Mouse (Mus musculus) E14TG2a.4 (cell line): ENCODE results near the gene Rybp.

Experiments
- H3K27me3 ChIP-seq: 2 replicates; pipeline ENCODE4 v1.6.1; 2014; ENCODE audit warnings: low read length, control low read depth; ENCODE audit not compliant: insufficient read depth
- H3K36me3 ChIP-seq: 2 replicates; pipeline ENCODE4 v1.6.1; 2014; ENCODE audit warnings: low read length, control low read depth; ENCODE audit not compliant: insufficient read depth
- H3K4me1 ChIP-seq: replicated peaks from 2 replicates; pipeline ENCODE4 v1.6.1; 2014; ENCODE audit warnings: low read depth, low read length, control low read depth
- H3K4me3 ChIP-seq: replicated peaks from 2 replicates; pipeline ENCODE4 v1.5.1; 2014; ENCODE audit warnings: mild to moderate bottlenecking, low read length
- H3K9me3 ChIP-seq: 2 replicates; pipeline ENCODE4 v1.6.1; 2014; ENCODE audit warnings: low read length, control low read depth
- CTCF ChIP-seq: conservative IDR thresholded peaks from 2 replicates; pipeline ENCODE4 v1.5.1; 2014; ENCODE audit warnings: low read length
- NANOG ChIP-seq: IDR thresholded peaks from 2 replicates; pipeline ENCODE4 v1.6.1; 2014; ENCODE audit warnings: borderline replicate concordance, low read length, mixed read lengths
- POU5F1 ChIP-seq: IDR thresholded peaks from 2 replicates; pipeline ENCODE4 v1.6.1; 2014; ENCODE audit warnings: low read length, borderline replicate concordance

Gene Rybp

GRCm38 (mm10) chr6:100214132-100214913, 73.0 kb downstream of the Rybp start:
- Histone ChIP-seq H3K4me1 (peaks cover 77% of the 10 kb centered on the region), H3K9me3 (no peaks in the 10 kb centered on the region), H3K36me3 (no peaks in the 10 kb centered on the region), H3K27me3 (peaks cover 6% of the 10 kb centered on the region), H3K4me3 (peak overlapping the region; percentile 50)
- TF ChIP-seq POU5F1 (no peak), CTCF (no peak), NANOG (no peak)

DNA sequence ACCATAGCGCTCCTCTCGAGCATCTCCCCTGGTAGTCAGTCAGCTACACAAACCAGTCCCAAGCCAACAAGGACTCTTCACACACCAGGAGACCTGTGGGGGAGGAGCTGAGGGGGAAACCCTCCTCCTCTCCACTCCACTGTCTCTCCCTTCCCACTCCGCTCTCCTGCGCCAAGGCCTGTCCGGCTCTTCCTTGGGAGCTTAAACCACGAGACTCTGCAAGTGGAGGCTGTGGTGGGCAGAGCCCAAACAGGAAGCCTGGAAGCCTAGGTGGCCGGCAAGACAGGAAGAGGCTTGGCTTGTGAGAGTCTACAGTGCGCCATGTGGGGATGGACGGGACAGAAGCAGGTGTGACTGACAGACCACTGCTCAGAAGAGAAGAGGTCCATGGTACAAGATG, 73.7 kb downstream of the Rybp start:
- Histone ChIP-seq H3K9me3 (no peaks in the 10 kb centered on the region), H3K4me1 (peaks cover 76% of the 10 kb centered on the region), H3K27me3 (peaks cover 13% of the 10 kb centered on the region), H3K36me3 (no peaks in the 10 kb centered on the region), H3K4me3 (peak overlapping the region; percentile 50)
- TF ChIP-seq NANOG, result no peak
- no peak for TF ChIP-seq POU5F1
- TF ChIP-seq CTCF, result no peak

GRCm38 (mm10) chr6:100212820-100213219, 74.5 kb downstream of the Rybp start:
- no peaks in the 10 kb centered on the region for H3K9me3 ChIP-seq
- H3K4me3 ChIP-seq, result peak overlapping the region; percentile 50; the same call in 1 of the 2 replicates
- no peaks in the 10 kb centered on the region for H3K36me3 ChIP-seq
- TF ChIP-seq POU5F1, result no peak
- peak; percentile 31 for TF ChIP-seq NANOG
- H3K27me3 ChIP-seq, result peaks cover 21% of the 10 kb centered on the region
- H3K4me1 ChIP-seq, result peaks cover 74% of the 10 kb centered on the region

DNA sequence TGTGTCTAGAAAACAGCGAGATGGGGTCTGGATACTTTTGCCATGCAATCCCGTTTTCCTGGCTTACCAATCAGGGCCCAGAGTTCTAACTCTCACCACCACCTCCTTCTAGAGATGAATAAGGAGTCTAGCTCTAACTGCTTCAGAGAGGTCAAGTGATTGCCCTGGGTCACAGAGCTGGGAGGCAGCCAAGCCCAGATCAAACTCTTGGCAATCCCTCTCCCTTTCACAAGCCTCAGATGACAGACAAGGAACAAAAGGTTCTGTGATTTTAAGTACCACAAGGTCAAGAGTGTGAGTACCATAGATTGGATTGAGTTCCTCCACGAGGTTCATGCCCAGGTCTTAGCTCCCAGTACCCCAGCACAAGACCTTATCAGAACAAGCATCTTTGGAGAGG, 75.6 kb downstream of the Rybp start:
- Histone ChIP-seq H3K9me3 (no peaks in the 10 kb centered on the region), H3K27me3 (peaks cover 32% of the 10 kb centered on the region)
- TF ChIP-seq CTCF (no peak), POU5F1 (no peak), NANOG (no peak)

GRCm38 (mm10) chr6:100210517-100210916, 76.8 kb downstream of the Rybp start:
- no peak for TF ChIP-seq CTCF
- no peak for TF ChIP-seq POU5F1
- TF ChIP-seq NANOG, result no peak
- H3K36me3 ChIP-seq, result no peaks in the 10 kb centered on the region
- H3K4me1 ChIP-seq, result peaks cover 83% of the 10 kb centered on the region
- H3K9me3 ChIP-seq, result no peaks in the 10 kb centered on the region
- H3K4me3 ChIP-seq, result no peak overlapping the region
- H3K27me3 ChIP-seq, result peaks cover 42% of the 10 kb centered on the region

More for the DNA sequence above, 75.6 kb downstream of the Rybp start:
- Histone ChIP-seq H3K36me3 (no peaks in the 10 kb centered on the region), H3K4me3 (no peak overlapping the region), H3K4me1 (peaks cover 83% of the 10 kb centered on the region)

- no peaks in the 10 kb centered on the region for H3K9me3 ChIP-seq
- no peak for TF ChIP-seq POU5F1
- TF ChIP-seq NANOG, result no peak
- no peak for TF ChIP-seq CTCF
- H3K4me1 ChIP-seq, result peaks cover 79% of the 10 kb centered on the region
- peak overlapping the region; percentile 23 for H3K4me3 ChIP-seq
- peaks cover 43% of the 10 kb centered on the region for H3K27me3 ChIP-seq
- no peaks in the 10 kb centered on the region for H3K36me3 ChIP-seq
Measured at GRCm38 (mm10) chr6:100206741-100207275, 80.5 kb downstream of the Rybp start.

- H3K27me3 ChIP-seq, result peaks cover 43% of the 10 kb centered on the region
- H3K4me3 ChIP-seq, result 0 out of 2 replicates have a peak overlapping the region, but pooled peaks have one; percentile 23
- H3K4me1 ChIP-seq, result peaks cover 79% of the 10 kb centered on the region
- H3K9me3 ChIP-seq, result no peaks in the 10 kb centered on the region
- TF ChIP-seq CTCF (no peak), POU5F1 (no peak), NANOG (no peak)
- no peaks in the 10 kb centered on the region for H3K36me3 ChIP-seq
Measured at GRCm38 (mm10) chr6:100206261-100206660, 81.0 kb downstream of the Rybp start.

- TF ChIP-seq CTCF (no peak), NANOG (no peak), POU5F1 (no peak)
- peaks cover 45% of the 10 kb centered on the region for H3K27me3 ChIP-seq
- no peaks in the 10 kb centered on the region for H3K9me3 ChIP-seq
- no peak overlapping the region for H3K4me3 ChIP-seq
- H3K36me3 ChIP-seq, result no peaks in the 10 kb centered on the region
- peaks cover 78% of the 10 kb centered on the region for H3K4me1 ChIP-seq
Measured at GRCm38 (mm10) chr6:100204436-100204835, 82.8 kb downstream of the Rybp start.

GRCm38 (mm10) chr6:100203492-100203891, 83.8 kb downstream of the Rybp start:
- no peaks in the 10 kb centered on the region for H3K36me3 ChIP-seq
- TF ChIP-seq NANOG (peak; percentile 52), POU5F1 (no peak), CTCF (no peak)
- peaks cover 38% of the 10 kb centered on the region for H3K27me3 ChIP-seq
- no peak overlapping the region for H3K4me3 ChIP-seq
- peaks cover 75% of the 10 kb centered on the region for H3K4me1 ChIP-seq
- no peaks in the 10 kb centered on the region for H3K9me3 ChIP-seq
